Mouse (Mus musculus): ENCODE measurements at regions not wholly inside any gene's neighbourhood (a gene's known extent, or its start where the extent isn't known, plus 50 kb on each side); places are given as distances from the start of the nearest gene placed in this dataset.

DNA sequence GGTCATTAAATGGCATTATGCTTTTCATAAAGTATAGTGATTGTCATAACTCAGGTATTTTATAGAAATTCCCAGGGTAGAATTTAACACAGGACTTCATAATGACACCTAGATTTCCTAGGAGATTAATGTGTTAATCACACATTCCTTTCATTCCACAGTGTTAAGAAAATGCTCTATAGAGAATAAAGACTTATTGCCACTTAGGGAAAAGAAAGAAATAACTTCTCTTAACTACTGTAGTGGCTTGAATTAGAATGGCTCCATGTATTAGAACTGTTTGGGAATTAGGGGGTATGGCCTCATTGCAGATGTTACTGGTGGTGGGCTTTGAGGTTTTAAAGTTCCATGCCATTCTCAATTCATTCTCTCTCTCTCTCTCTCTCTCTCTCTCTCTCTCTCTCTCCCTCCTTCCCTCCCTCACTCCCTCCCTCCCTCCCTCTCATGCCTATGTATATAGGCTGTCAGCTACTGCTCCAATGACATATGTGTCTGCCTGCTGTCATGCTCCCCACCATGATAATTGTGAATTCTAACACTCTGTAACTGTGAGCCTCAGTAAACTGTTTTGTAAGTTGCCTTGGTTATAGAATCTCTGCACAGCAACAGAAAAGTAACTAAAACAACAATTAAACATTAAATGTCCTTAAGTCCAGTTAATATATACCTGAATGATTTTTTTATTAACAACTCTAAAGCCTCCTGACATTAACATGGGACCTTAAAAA is 425.1 kb upstream of the Depdc1a start:
- no peak for DNase-seq (ENCODE audit: low spot score)
- Histone ChIP-seq H3K4me1 (replicated peaks) (no peaks in the 10 kb centered on the region), H3K27ac (no peak overlapping the region), H3K27me3 (ENCODE audit: insufficient read depth, poor library complexity, severe bottlenecking) (no peaks in the 10 kb centered on the region), H3K36me3 (no peaks in the 10 kb centered on the region), H3K9me3 (no peaks in the 10 kb centered on the region), H3K4me3 (no peak overlapping the region)

DNA sequence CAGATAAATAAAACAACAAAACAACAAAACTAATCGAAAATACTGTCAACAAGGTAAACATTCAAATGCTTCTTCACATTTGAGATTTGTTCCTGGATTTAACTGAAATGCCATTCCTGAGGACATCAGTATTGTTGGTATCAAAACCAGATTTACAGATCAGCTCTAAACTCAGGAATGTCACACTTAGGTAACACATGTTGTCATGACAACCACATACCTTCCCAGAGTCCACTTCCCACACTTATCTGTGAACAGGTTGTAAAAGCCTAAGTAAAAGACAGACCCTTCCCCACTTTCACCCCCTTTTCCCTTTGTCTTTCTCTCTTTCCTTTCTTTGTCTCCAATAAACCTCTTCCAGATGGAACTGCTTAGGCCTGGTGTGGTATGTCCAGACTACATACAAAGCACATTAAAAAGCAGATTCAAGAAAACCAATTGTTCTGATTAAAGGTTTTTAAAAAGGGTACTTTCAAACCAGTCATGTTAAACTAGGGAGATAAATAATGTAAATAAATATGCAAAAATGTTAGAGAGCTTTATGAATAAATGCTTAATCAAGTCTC is 438.2 kb upstream of the Depdc1a start:
- no peaks in the 10 kb centered on the region for H3K4me1 ChIP-seq (replicated peaks)
- no peak overlapping the region for H3K27ac ChIP-seq
- no peak for DNase-seq (ENCODE audit: low spot score)
- H3K27me3 ChIP-seq (ENCODE audit: insufficient read depth, poor library complexity, severe bottlenecking) = no peaks in the 10 kb centered on the region
- H3K4me3 ChIP-seq = no peak overlapping the region
- 85% methylated on average over 1 of the region's 1 CpGs for WGBS
- no peaks in the 10 kb centered on the region for H3K36me3 ChIP-seq
- no peaks in the 10 kb centered on the region for H3K9me3 ChIP-seq

DNA sequence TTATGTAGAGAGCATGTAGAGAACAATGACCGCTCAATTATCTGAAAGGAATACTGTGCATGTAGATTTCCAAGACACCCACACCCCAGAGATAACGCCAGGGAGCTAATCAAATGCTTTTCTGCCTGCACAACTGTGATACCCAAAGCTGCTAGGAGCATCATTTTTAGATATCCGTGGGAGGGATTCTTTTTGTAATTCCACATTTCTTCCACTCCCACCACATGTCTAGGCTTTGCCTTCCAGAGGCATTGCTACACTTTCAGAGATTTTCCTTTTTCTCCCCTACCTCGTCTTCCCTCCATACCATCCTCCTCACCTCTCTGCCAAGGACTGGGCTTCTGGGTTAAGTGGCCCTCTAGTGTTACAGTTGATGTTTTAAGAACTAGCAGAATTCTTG is 460.4 kb upstream of the Depdc1a start:
- Histone ChIP-seq H3K27me3 (ENCODE audit: insufficient read depth, poor library complexity, severe bottlenecking) (no peaks in the 10 kb centered on the region), H3K36me3 (no peaks in the 10 kb centered on the region)
- 62% methylated on average over 4 of the region's 4 CpGs for WGBS

DNA sequence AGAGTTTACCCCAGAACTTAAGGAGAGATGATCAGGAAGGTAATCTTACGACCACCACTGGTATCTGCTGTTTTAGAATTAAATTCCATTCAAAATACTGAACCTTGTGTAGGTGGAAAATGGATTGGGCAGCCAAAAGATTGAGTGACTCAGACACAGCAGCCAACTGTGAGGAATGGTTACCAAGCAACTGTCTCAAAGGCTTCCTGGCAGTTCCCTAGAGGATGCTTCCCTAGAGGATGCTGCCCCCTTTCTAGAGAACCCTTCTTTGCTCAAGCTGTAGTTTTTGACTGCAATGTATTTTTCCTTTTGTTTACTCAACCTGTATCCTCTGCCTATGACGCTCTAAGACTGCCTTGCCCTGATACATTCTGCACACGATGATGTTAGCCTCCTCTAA is 463.7 kb upstream of the Depdc1a start:
- Histone ChIP-seq H3K9me3 (no peaks in the 10 kb centered on the region), H3K4me1 (replicated peaks) (no peaks in the 10 kb centered on the region), H3K27ac (no peak overlapping the region), H3K36me3 (no peaks in the 10 kb centered on the region), H3K4me3 (no peak overlapping the region), H3K27me3 (ENCODE audit: insufficient read depth, poor library complexity, severe bottlenecking) (no peaks in the 10 kb centered on the region)
- WGBS = 81% methylated on average over 3 of the region's 3 CpGs
- no peak for DNase-seq (ENCODE audit: low spot score)

More for the DNA sequence above, 460.4 kb upstream of the Depdc1a start:
- no peak overlapping the region for H3K4me3 ChIP-seq
- DNase-seq (ENCODE audit: low spot score) = no peak
- H3K27ac ChIP-seq = no peak overlapping the region
- H3K9me3 ChIP-seq = no peaks in the 10 kb centered on the region
- H3K4me1 ChIP-seq (replicated peaks) = no peaks in the 10 kb centered on the region

DNA sequence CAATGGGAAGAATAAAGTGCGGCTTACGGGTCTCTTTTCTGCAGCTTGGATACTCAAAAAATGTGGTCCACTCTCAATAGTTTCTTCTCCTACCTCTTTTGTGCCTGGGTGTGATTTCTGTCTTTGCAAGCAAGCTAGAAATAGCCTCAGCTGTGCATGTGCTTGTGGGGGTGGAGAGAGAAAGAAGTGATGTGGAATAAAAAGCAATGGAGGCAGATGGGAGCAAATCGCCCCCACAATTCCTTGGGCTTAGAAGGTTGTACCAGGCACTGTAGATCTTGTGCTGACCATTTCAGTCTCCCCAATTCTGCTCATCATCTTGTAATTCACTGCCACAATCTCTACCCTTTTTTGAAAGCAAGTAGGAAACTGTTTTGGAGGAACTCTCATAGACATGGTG is 464.6 kb upstream of the Depdc1a start:
- H3K4me1 ChIP-seq (replicated peaks) = no peaks in the 10 kb centered on the region
- no peak for DNase-seq (ENCODE audit: low spot score)
- no peaks in the 10 kb centered on the region for H3K9me3 ChIP-seq
- H3K4me3 ChIP-seq = no peak overlapping the region
- WGBS = 87% methylated on average over 3 of the region's 3 CpGs
- H3K27me3 ChIP-seq (ENCODE audit: insufficient read depth, poor library complexity, severe bottlenecking) = no peaks in the 10 kb centered on the region
- H3K36me3 ChIP-seq = no peaks in the 10 kb centered on the region
- no peak overlapping the region for H3K27ac ChIP-seq

DNA sequence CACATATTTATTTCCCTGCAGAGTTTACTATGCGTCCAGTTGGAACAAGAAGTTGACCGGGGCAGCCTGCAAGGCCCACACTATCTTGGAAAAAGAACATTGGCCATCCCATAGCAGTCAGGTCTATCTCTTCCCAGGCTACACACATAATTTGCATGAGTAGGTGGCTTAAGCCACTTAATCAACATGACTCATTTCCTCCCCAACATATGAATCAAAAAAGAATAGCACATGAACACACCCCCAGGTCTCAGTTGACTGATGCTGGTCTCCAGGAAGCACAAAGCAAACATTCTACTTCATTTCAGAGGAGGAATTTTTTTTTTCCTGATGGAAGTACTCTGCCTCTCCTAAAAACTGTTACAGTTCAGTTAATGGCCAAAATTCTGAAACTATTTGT is 465.3 kb upstream of the Depdc1a start:
- H3K9me3 ChIP-seq = no peaks in the 10 kb centered on the region
- no peaks in the 10 kb centered on the region for H3K36me3 ChIP-seq
- H3K4me1 ChIP-seq (replicated peaks) = no peaks in the 10 kb centered on the region
- DNase-seq (ENCODE audit: low spot score) = no peak
- 95% methylated on average over 2 of the region's 2 CpGs for WGBS
- H3K27ac ChIP-seq = no peak overlapping the region
- H3K27me3 ChIP-seq (ENCODE audit: insufficient read depth, poor library complexity, severe bottlenecking) = no peaks in the 10 kb centered on the region
- no peak overlapping the region for H3K4me3 ChIP-seq

DNA sequence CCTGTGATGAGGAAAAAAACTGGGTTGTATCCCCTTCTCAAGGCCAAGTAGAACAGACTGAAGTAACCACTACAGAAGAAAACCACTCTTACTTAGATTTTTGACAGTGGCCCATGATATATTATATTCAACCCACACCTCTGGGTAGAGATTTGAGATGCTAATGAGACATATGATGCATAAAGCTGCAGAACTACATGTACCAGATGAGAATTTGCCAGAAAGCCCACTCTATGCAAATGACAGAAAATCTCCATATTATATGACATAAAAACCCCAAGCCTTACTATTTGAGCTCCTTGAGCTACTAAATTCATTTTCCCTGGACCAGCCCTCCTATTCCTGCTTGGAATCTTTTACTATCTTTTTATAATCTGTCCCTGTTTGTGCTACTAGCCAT is 458.4 kb upstream of the Lrrc7 start:
- no peak for DNase-seq (ENCODE audit: low spot score)
- no peak overlapping the region for H3K4me3 ChIP-seq
- no peaks in the 10 kb centered on the region for H3K36me3 ChIP-seq
- no peaks in the 10 kb centered on the region for H3K4me1 ChIP-seq (replicated peaks)
- 0 out of 2 replicates have a peak, but pooled peaks cover 5% of the 10 kb centered on the region for H3K27me3 ChIP-seq (ENCODE audit: insufficient read depth, poor library complexity, severe bottlenecking)
- H3K27ac ChIP-seq = no peak overlapping the region
- no peaks in the 10 kb centered on the region for H3K9me3 ChIP-seq

DNA sequence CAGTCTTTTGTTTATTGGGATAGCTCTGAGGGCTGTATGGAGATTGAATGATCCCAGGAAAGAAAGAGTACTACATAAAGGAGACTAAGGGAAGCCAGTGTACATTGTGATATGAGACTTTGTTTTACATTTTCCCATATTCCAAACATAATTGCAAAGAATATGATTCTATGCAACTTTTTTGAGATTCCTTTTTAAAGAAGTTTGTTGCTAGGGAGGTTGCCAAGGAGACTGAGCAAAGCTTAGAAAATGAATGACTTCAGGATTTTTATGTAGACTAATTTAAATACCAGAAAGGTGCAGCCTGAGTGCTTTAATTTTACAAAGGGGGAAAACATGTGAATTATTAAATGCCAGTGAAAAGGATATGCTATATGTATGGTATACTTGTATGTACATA is 455.2 kb upstream of the Lrrc7 start:
- no peaks in the 10 kb centered on the region for H3K9me3 ChIP-seq

DNA sequence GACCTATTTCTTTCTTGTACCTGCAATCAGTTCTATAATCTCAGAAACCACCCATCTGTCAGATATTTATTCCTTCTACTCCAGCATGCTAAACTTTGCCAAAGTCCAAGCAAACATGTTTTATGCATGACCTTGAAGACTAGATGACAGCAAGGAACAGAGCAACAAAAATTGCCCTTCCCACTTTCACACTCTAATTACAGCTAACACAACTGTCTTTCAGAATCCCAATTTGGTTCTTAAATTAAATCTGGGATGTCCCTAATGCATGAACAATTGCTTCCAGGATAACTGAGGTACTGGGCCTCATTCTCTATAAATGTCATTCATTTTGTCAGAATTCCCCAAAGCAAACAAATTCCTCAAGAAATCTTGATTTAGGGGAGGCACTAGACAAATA is 454.4 kb upstream of the Lrrc7 start:
- H3K27ac ChIP-seq = no peak overlapping the region
- DNase-seq (ENCODE audit: low spot score) = no peak
- no peaks in the 10 kb centered on the region for H3K9me3 ChIP-seq
- H3K4me3 ChIP-seq = no peak overlapping the region
- H3K36me3 ChIP-seq = no peaks in the 10 kb centered on the region
- H3K27me3 ChIP-seq (ENCODE audit: insufficient read depth, poor library complexity, severe bottlenecking) = peaks cover 30% of the 10 kb centered on the region
- peaks cover 2% of the 10 kb centered on the region; the same call in 1 of the 2 replicates for H3K4me1 ChIP-seq (replicated peaks)

More for the DNA sequence above, 455.2 kb upstream of the Lrrc7 start:
- peaks cover 30% of the 10 kb centered on the region for H3K27me3 ChIP-seq (ENCODE audit: insufficient read depth, poor library complexity, severe bottlenecking)
- no peak overlapping the region for H3K27ac ChIP-seq
- no peaks in the 10 kb centered on the region for H3K4me1 ChIP-seq (replicated peaks)
- no peak for DNase-seq (ENCODE audit: low spot score)
- H3K36me3 ChIP-seq = no peaks in the 10 kb centered on the region
- no peak overlapping the region for H3K4me3 ChIP-seq

DNA sequence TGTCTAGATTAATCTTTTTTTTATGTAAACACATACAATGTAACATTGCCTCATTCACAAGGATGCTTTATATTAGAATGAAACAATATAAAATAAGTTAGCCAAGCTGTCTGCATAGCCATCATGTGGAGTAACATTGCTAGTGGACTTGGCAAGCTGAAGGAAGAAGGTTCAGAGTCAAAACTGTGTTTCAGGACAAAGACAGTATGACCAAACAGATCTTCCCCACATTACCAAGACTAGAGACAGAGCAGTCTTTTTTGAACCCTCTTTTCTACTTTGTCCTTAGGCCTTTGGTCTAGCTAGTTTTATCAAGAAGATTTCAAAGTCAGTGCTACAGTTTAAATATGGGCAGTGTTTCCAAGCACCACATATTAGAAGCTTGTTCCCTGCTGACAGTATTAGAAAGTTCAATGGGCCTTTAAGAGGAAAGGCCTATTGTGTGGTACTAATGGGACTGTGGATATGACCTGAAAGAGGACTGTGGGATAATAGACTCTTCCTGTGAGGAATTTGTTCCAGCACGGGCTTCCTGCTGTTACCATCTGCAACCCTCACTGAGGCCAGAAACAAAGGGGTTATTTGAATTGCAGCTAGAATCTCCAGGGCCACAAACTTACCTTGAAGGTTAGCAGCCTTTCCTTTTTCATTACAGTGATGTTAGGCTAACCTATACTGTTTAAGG is 449.1 kb upstream of the Lrrc7 start:
- Histone ChIP-seq H3K27ac (0 out of 2 replicates have a peak overlapping the region, but pooled peaks have one; percentile 29), H3K36me3 (no peaks in the 10 kb centered on the region), H3K27me3 (ENCODE audit: insufficient read depth, poor library complexity, severe bottlenecking) (peaks cover 44% of the 10 kb centered on the region), H3K9me3 (no peaks in the 10 kb centered on the region), H3K4me3 (no peak overlapping the region), H3K4me1 (replicated peaks) (peaks cover 12% of the 10 kb centered on the region; the same call in 1 of the 2 replicates)
- 6% methylated on average over 1 of the region's 1 CpGs for WGBS
- peak; percentile 30 for DNase-seq (ENCODE audit: low spot score)

DNA sequence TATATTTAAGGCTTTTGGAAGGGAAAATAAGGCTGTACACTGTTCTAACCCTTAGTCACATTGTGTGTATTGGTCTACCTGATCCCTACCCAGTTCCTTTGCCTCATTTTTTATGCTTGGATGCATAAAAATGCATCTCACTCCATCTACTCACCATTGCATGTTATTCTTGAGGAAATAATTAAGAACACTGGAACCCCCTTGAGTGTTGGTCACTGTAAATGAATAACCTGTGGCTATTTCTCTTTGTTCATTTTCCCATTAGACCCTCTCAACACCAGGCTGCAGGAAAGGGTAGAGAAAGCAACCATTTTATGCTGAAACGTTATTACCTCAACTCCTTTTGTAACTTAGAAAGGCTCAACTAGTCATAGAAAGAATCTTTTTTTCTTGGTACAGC is 442.0 kb upstream of the Lrrc7 start:
- 55% methylated on average over 1 of the region's 1 CpGs for WGBS
- Histone ChIP-seq H3K4me3 (no peak overlapping the region), H3K4me1 (replicated peaks) (no peaks in the 10 kb centered on the region), H3K27ac (no peak overlapping the region), H3K9me3 (no peaks in the 10 kb centered on the region), H3K27me3 (ENCODE audit: insufficient read depth, poor library complexity, severe bottlenecking) (peaks cover 14% of the 10 kb centered on the region), H3K36me3 (no peaks in the 10 kb centered on the region)
- no peak for DNase-seq (ENCODE audit: low spot score)

DNA sequence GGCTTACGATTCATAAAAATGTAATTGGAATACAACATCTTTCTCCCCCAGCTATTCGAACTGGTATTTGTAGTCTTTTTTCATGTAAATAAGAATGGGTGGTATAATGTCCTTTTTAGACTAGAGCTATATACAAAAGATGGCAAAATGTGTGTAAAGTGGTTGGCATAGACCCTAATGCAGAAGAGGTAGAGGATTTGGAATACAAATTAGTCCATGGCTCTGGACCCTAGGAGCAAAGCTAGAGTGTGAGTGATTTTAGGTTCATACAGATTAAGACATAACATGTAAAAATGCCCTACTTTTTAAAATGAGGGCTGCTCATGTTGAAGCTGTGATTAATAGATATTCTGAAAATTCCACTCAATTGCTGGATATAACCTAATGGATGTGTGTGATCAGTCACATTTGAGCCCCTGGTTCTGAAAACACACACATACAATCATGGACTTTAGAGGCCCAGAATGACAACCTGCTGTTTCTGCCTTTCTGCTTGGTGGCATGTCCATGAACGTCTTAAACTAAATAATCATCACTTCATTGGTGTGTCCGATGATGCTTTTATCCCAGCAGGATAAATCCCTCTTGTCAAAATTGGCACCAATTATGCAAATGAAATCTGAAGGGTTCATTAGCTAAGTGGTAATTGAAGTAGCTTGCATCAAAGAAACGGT is 423.6 kb upstream of the Lrrc7 start:
- Histone ChIP-seq H3K4me3 (no peak overlapping the region), H3K27ac (no peak overlapping the region), H3K36me3 (no peaks in the 10 kb centered on the region), H3K4me1 (replicated peaks) (no peaks in the 10 kb centered on the region), H3K9me3 (no peaks in the 10 kb centered on the region), H3K27me3 (ENCODE audit: insufficient read depth, poor library complexity, severe bottlenecking) (no peaks in the 10 kb centered on the region)
- WGBS = 80% methylated on average over 5 of the region's 5 CpGs
- DNase-seq (ENCODE audit: low spot score) = no peak

DNA sequence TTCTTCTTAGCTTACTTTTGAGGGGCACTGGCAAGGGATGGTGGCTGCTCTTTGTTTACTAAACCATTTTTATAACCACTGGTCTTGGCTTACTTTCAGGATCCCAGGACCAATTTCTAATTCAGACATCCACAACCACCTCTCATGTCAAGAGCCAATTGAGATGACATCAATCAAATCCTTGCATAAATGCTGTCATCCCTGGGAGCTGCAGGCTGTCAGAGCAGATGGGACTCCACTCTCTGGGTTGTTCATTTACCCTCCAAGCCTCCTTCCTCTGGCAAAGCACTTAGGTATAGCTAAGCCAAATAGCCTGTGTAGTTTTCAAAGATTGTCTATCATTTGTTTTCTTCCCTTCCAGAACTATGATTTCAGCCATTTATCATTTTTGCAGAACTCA is 385.0 kb upstream of the Lrrc7 start:
- Histone ChIP-seq H3K4me1 (replicated peaks) (no peaks in the 10 kb centered on the region), H3K9me3 (peaks cover 5% of the 10 kb centered on the region; the same call in 1 of the 2 replicates), H3K27me3 (ENCODE audit: insufficient read depth, poor library complexity, severe bottlenecking) (no peaks in the 10 kb centered on the region), H3K36me3 (no peaks in the 10 kb centered on the region), H3K4me3 (no peak overlapping the region), H3K27ac (no peak overlapping the region)
- no peak for DNase-seq (ENCODE audit: low spot score)

All from hindbrain, embryonic 10.5 days (tissue).